Mouse (Mus musculus) intestine, embryonic 14.5 days (tissue): ENCODE measurements around the gene Ccnb1ip1. TPM values are rescaled to one million over a fixed set of nuclear protein-coding genes. Genes with fewer than 3 reads are reported as not detected.

Source experiments
- ATAC-seq: fragments of 200-750 bp; cut with Nextera tagmentation; replicated peaks from 2 replicates; pipeline ENCODE4 v1.8.0; 2017; ENCODE audit warnings: low read depth, moderate number of reproducible peaks, moderate TSS enrichment, moderate library complexity; ENCODE audit not compliant: low FRiP score, low TSS enrichment
- DNase-seq: peaks from one replicate; pipeline ENCODE4 v3.0.0-alpha.2; 2018; ENCODE audit warnings: low spot score
- H3K27ac ChIP-seq: fragments of 300-500 bp; sonication (generic); 2 replicates; pipeline ENCODE4 v1.5.1; 2014; ENCODE audit warnings: low read depth, mild to moderate bottlenecking, control low read depth
- H3K27me3 ChIP-seq: fragments of 300-500 bp; sonication (generic); replicated peaks from 2 replicates; pipeline ENCODE4 v1.6.1; 2014; ENCODE audit warnings: low read length, control low read depth; ENCODE audit not compliant: control insufficient read depth, insufficient read depth
- H3K36me3 ChIP-seq: fragments of 300-500 bp; sonication (generic); 2 replicates; pipeline ENCODE4 v1.6.1; 2014; ENCODE audit warnings: low read length, control low read depth; ENCODE audit not compliant: control insufficient read depth, insufficient read depth
- H3K4me1 ChIP-seq: fragments of 300-500 bp; sonication (generic); replicated peaks from 2 replicates; pipeline ENCODE4 v1.6.1; 2014; ENCODE audit warnings: low read length, control low read depth, mixed read lengths; ENCODE audit not compliant: control insufficient read depth, insufficient read depth
- H3K4me2 ChIP-seq: fragments of 300-500 bp; sonication (generic); 2 replicates; pipeline ENCODE4 v1.6.1; 2014; ENCODE audit warnings: low read length
- H3K4me3 ChIP-seq: fragments of 300-500 bp; sonication (generic); 2 replicates; pipeline ENCODE4 v1.5.1; 2014; ENCODE audit warnings: low read depth, low read length, control low read depth, mixed read lengths
- H3K9ac ChIP-seq: fragments of 300-500 bp; sonication (generic); 2 replicates; pipeline ENCODE4 v1.6.1; 2014; ENCODE audit warnings: mild to moderate bottlenecking, low read length
- H3K9me3 ChIP-seq: fragments of 300-500 bp; sonication (generic); 2 replicates; pipeline ENCODE4 v1.6.1; 2016; ENCODE audit warnings: low read length, control low read depth; ENCODE audit not compliant: control insufficient read depth
- WGBS: fragments of 180-500 bp; shearing (Covaris S2); extraction: QIAGEN DNeasy Blood & Tissue Kit; methylation state at CpG from one replicate; pipeline ENCODE4 v1.1.7; 2014; 5-methylcytosine and 5-hydroxymethylcytosine counted together
- polyA plus RNA-seq: library from polyadenylated mRNA; unstranded; fragments of >200 nt; fragmentation: Nextera tagmentation; extraction: Ambion mirVana; gene quantifications from 2 replicates; pipeline ENCODE4 v1.2.1, GENCODE M21; 2014

The Ccnb1ip1 gene
- polyA plus RNA-seq, 1 experiment from 2014 or later = not detected

- Histone ChIP-seq H3K27me3 (no peaks in the 10 kb centered on the region), H3K36me3 (no peaks in the 10 kb centered on the region), H3K9ac (no peak overlapping the region), H3K4me3 (no peak overlapping the region), H3K9me3 (no peaks in the 10 kb centered on the region), H3K27ac (no peak overlapping the region), H3K4me1 (no peaks in the 10 kb centered on the region), H3K4me2 (no peak overlapping the region)
- DNase-seq (peak; percentile 43), ATAC-seq (no peak)
- 93% methylated on average over 24 of the region's 24 CpGs for WGBS
These were observed 12.1 kb downstream of the Ccnb1ip1 start for GRCm38 (mm10) chr14:50795261-50795935.

GRCm38 (mm10) chr14:50788157-50788556, 19.4 kb downstream of the Ccnb1ip1 start:
- no peaks in the 10 kb centered on the region for H3K27me3 ChIP-seq
- no peaks in the 10 kb centered on the region for H3K4me1 ChIP-seq
- ATAC-seq = no peak
- H3K4me3 ChIP-seq = no peak overlapping the region
- H3K36me3 ChIP-seq = no peaks in the 10 kb centered on the region
- no peak overlapping the region for H3K27ac ChIP-seq
- no peaks in the 10 kb centered on the region for H3K9me3 ChIP-seq
- 10% methylated on average over 2 of the region's 2 CpGs for WGBS
- no peak overlapping the region for H3K4me2 ChIP-seq
- no peak overlapping the region for H3K9ac ChIP-seq
- DNase-seq = peak; percentile 47

GRCm38 (mm10) chr14:50785251-50785637, 22.3 kb downstream of the Ccnb1ip1 start, which contains the start of gene Ttc5:
Gene Ttc5 (minus strand): TSS chr14:50785519.
- H3K27me3 ChIP-seq = no peaks in the 10 kb centered on the region
- no peaks in the 10 kb centered on the region for H3K9me3 ChIP-seq
- peak; percentile 99 for DNase-seq
- peak within 1 kb of the TSS; percentile 59 for H3K4me2 ChIP-seq
- WGBS = 0% methylated on average over 21 of the region's 21 CpGs
- H3K4me1 ChIP-seq = no peaks in the 10 kb centered on the region
- peak within 1 kb of the TSS; percentile 97 for H3K4me3 ChIP-seq
- peak within 1 kb of the TSS; percentile 82 for H3K9ac ChIP-seq
- H3K27ac ChIP-seq = peak within 1 kb of the TSS; percentile 33; the same call in 1 of the 2 replicates
- H3K36me3 ChIP-seq = peaks cover 11% of the 10 kb centered on the region
- ATAC-seq = peak; percentile 90

GRCm38 (mm10) chr14:50784391-50785250, 22.9 kb downstream of the Ccnb1ip1 start:
- Histone ChIP-seq H3K4me3 (peak overlapping the region; percentile 97), H3K9me3 (no peaks in the 10 kb centered on the region), H3K36me3 (peaks cover 17% of the 10 kb centered on the region), H3K4me2 (peak overlapping the region; percentile 59), H3K4me1 (no peaks in the 10 kb centered on the region), H3K9ac (peak overlapping the region; percentile 82), H3K27me3 (no peaks in the 10 kb centered on the region), H3K27ac (peak overlapping the region; percentile 33; the same call in 1 of the 2 replicates)
- 24% methylated on average over 16 of the region's 16 CpGs for WGBS
- DNase-seq (no peak), ATAC-seq (no peak; the same call in 1 of the 2 replicates)

- H3K4me2 ChIP-seq = no peak overlapping the region
- H3K9me3 ChIP-seq = no peaks in the 10 kb centered on the region
- H3K4me1 ChIP-seq = no peaks in the 10 kb centered on the region
- no peak overlapping the region for H3K27ac ChIP-seq
- no peak overlapping the region for H3K4me3 ChIP-seq
- DNase-seq = no peak
- WGBS = 89% methylated on average over 3 of the region's 3 CpGs
- no peaks in the 10 kb centered on the region for H3K27me3 ChIP-seq
- peaks cover 32% of the 10 kb centered on the region for H3K36me3 ChIP-seq
- no peak for ATAC-seq
- no peak overlapping the region for H3K9ac ChIP-seq
These were observed 25.4 kb downstream of the Ccnb1ip1 start for GRCm38 (mm10) chr14:50782166-50782565.

GRCm38 (mm10) chr14:50771342-50771741, 36.2 kb downstream of the Ccnb1ip1 start:
- Histone ChIP-seq H3K4me3 (no peak overlapping the region), H3K9me3 (no peaks in the 10 kb centered on the region), H3K27me3 (no peaks in the 10 kb centered on the region), H3K9ac (no peak overlapping the region), H3K27ac (no peak overlapping the region), H3K36me3 (peaks cover 84% of the 10 kb centered on the region), H3K4me2 (no peak overlapping the region), H3K4me1 (no peaks in the 10 kb centered on the region)
- ATAC-seq (no peak), DNase-seq (no peak)
- 79% methylated on average over 2 of the region's 2 CpGs for WGBS

GRCm38 (mm10) chr14:50765736-50766135, 41.8 kb downstream of the Ccnb1ip1 start:
- WGBS = 95% methylated on average over 6 of the region's 6 CpGs

GRCm38 (mm10) chr14:50758416-50759085, 49.0 kb downstream of the Ccnb1ip1 start:
- no peak for DNase-seq
- Histone ChIP-seq H3K9me3 (no peaks in the 10 kb centered on the region), H3K27ac (no peak overlapping the region), H3K27me3 (no peaks in the 10 kb centered on the region), H3K36me3 (peaks cover 8% of the 10 kb centered on the region), H3K9ac (no peak overlapping the region), H3K4me1 (no peaks in the 10 kb centered on the region), H3K4me2 (no peak overlapping the region), H3K4me3 (no peak overlapping the region)
- 84% methylated on average over 5 of the region's 5 CpGs for WGBS
- ATAC-seq = no peak

More at GRCm38 (mm10) chr14:50765736-50766135, 41.8 kb downstream of the Ccnb1ip1 start:
- Histone ChIP-seq H3K4me2 (no peak overlapping the region), H3K9ac (no peak overlapping the region), H3K36me3 (peaks cover 68% of the 10 kb centered on the region), H3K4me1 (no peaks in the 10 kb centered on the region), H3K27me3 (no peaks in the 10 kb centered on the region), H3K27ac (no peak overlapping the region), H3K4me3 (no peak overlapping the region), H3K9me3 (no peaks in the 10 kb centered on the region)
- no peak for DNase-seq
- ATAC-seq = no peak
